Mouse (Mus musculus) cerebellum, postnatal 25 days (tissue): Measurements from ENCODE around the gene B830017H08Rik.

Experiments
- DNase-seq, 2 experiments: peaks; one replicate each; pipeline ENCODE4 v3.0.0; 2021; ENCODE audit warnings: mixed read lengths in 2 of 2

The B830017H08Rik gene

GRCm38 (mm10) chr16:17851860-17852259 lies 18.9 kb downstream of the B830017H08Rik start:
- DNase-seq, result peak; percentile 91

DNA sequence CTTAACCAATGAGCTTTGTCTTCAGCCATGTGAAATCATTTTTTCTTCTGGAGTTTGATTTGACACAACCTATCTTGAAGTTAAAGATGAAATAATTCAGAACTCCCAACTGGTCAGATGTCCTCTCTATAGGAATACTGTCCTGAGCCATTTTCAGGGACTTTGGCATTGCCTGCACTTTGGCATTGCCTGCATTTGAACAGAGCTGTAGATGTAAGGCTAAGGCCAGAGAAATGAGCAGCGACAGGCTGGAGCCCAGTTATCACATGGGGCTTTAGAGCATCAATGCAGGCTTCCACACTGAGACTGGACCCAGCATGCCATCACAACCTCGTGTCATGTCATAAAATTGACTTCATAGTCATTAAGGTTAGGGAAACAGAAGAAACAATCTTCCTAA lies 20.3 kb downstream of the B830017H08Rik start:
- peak in 1 of 2 experiments; percentile 22 for DNase-seq

DNA sequence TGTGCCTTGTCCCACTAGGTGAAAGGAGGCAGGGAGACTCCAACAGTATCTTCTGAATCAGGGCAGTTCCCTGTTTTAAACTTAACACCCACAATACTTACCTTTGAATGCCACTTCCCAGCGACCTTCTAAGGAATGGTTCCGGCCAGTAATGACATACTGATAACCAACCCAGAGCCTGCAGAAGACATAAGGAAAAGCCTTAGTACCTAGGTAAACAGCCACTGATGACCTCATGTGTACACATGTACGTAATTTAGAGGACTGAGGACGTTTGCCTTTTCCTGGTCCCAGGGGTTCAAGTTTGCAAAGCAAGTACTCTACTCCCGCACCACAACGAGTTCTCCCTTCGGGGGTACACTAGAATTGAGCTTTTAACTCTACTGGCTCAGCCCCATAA lies 24.2 kb downstream of the B830017H08Rik start:
- DNase-seq, result no peak

DNA sequence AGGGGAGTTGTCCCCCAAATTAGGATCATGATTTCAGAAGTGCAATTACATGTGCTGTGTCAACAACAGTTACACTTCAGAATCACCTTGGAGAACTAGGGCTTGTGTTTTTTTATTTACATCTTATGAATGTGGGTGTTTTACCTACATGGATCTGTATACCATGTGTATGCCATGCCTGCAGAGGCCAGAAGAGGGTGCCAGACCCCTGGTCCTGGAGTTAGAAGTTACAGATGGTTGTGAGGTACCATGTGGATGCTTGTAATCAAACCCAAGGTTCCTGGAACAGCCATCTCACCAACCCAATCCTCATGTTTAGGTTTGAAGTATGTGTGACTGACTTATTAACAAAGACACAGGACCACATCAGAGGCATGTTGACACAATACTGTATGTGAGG lies 25.7 kb downstream of the B830017H08Rik start:
- peak; percentile 57 to 69 for DNase-seq

DNA sequence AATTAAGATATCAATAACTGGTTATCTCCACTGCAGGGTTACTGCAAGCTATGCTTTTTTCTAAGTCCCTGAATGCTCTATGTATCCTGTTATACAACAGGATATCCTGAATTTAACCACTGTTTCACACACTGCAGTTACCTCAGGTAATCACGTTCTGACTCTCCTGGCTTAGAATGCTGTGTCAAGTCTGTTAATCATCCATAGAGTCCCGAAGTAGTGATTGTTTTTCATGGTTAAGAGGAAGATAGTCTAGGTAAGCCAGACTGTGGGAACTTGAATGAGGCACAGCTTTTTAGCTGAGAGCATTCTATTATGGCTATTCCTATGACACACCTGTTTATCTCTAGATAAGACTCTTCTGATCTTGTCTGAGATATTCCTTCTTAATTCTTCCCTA lies 32.4 kb downstream of the B830017H08Rik start:
- DNase-seq, result no peak

- DNase-seq, result peak in 1 of 2 experiments; percentile 35
These were observed 32.8 kb downstream of the B830017H08Rik start for GRCm38 (mm10) chr16:17865770-17866169.

GRCm38 (mm10) chr16:17871248-17871647 lies 38.3 kb downstream of the B830017H08Rik start:
- no peak for DNase-seq

GRCm38 (mm10) chr16:17872995-17873394 lies 40.1 kb downstream of the B830017H08Rik start:
- no peak for DNase-seq

- DNase-seq, result peak in 1 of 2 experiments; percentile 52
These were observed 42.3 kb downstream of the B830017H08Rik start for GRCm38 (mm10) chr16:17875174-17875573.

GRCm38 (mm10) chr16:17876096-17876495 lies 43.2 kb downstream of the B830017H08Rik start:
- DNase-seq, result no peak

- DNase-seq, result no peak
These were observed 46.6 kb downstream of the B830017H08Rik start for GRCm38 (mm10) chr16:17879571-17879970.

- no peak for DNase-seq
These were observed 49.3 kb downstream of the B830017H08Rik start for GRCm38 (mm10) chr16:17882196-17882595.

GRCm38 (mm10) chr16:17884116-17884515 lies 51.2 kb downstream of the B830017H08Rik start:
- no peak for DNase-seq
